Mouse (Mus musculus) embryonic facial prominence, embryonic 12.5 days (tissue): ENCODE measurements around the gene Morf4l1. TPM values are rescaled to one million over a fixed set of nuclear protein-coding genes. Genes with fewer than 3 reads are reported as not detected.
A peak's percentile ranks its signal among the peaks of the same experiment; 100 is the strongest.

Experiments
- ATAC-seq: fragments of 200-750 bp; cut with Nextera tagmentation; 2 replicates; pipeline ENCODE4 v1.8.0; 2017; ENCODE audit not compliant: insufficient number of reproducible peaks, insufficient read depth, low FRiP score, low TSS enrichment
- H3K27ac ChIP-seq: fragments of 300-500 bp; sonication (generic); 2 replicates; pipeline ENCODE4 v1.5.1; 2016; ENCODE audit warnings: mild to moderate bottlenecking
- H3K27me3 ChIP-seq: fragments of 300-500 bp; sonication (generic); 2 replicates; pipeline ENCODE4 v1.6.1; 2016; ENCODE audit warnings: mild to moderate bottlenecking, moderate library complexity
- H3K36me3 ChIP-seq: fragments of 300-500 bp; sonication (generic); 2 replicates; pipeline ENCODE4 v1.6.1; 2016; ENCODE audit warnings: mild to moderate bottlenecking
- H3K4me1 ChIP-seq: fragments of 300-500 bp; sonication (generic); 2 replicates; pipeline ENCODE4 v1.6.1; 2016
- H3K4me2 ChIP-seq: fragments of 300-500 bp; sonication (generic); replicated peaks from 2 replicates; pipeline ENCODE4 v1.6.1; 2016; ENCODE audit warnings: mild to moderate bottlenecking, moderate library complexity
- H3K4me3 ChIP-seq: fragments of 300-500 bp; sonication (generic); 2 replicates; pipeline ENCODE4 v1.5.1; 2016; ENCODE audit warnings: mild to moderate bottlenecking
- H3K9ac ChIP-seq: fragments of 300-500 bp; sonication (generic); 2 replicates; pipeline ENCODE4 v1.6.1; 2016; ENCODE audit warnings: mild to moderate bottlenecking, moderate library complexity
- H3K9me3 ChIP-seq: fragments of 300-500 bp; sonication (generic); 2 replicates; pipeline ENCODE4 v1.6.1; 2016; ENCODE audit warnings: mild to moderate bottlenecking, moderate library complexity
- WGBS: fragments of 180-500 bp; shearing (Covaris S2); methylation state at CpG from one replicate; pipeline ENCODE4 v1.1.7; 2016; 5-methylcytosine and 5-hydroxymethylcytosine counted together
- polyA plus RNA-seq: library from polyadenylated mRNA; unstranded; fragments of >200 nt; fragmentation: Nextera tagmentation; extraction: Ambion mirVana; gene quantifications from 2 replicates; pipeline ENCODE4 v1.2.1, GENCODE M21; 2016

Gene Morf4l1
- polyA plus RNA-seq, result 505 and 527 TPM in 2 replicates

GRCm38 (mm10) chr9:90114567-90115307 lies at the start of gene Morf4l1:
TSS of gene Morf4l1 (minus strand) at chr9:90114774.
- peaks cover 13% of the 10 kb centered on the region for H3K4me1 ChIP-seq

DNA sequence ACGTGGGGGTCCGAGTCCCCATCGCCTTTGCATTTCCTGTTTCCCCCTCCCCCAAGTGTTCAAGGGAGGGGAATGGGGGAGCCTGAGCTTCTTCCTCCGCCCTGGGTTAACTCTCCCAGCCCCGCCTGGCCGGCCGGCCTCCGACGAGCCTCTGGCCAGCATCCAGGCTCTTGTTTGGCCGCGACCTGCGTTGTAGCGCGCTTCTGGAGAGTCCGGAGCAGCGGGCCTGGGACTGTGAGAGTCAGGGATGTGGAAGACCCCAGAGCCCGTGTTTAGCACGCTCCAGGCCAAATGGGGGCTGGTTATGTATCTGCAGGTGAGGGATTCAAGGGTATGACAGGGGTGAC lies 49.1 kb upstream of the Morf4l1 start:
- ATAC-seq, result peak; percentile 18; the same call in 1 of the 2 replicates

More at GRCm38 (mm10) chr9:90114567-90115307, at the start of gene Morf4l1:
- ATAC-seq, result peak; percentile 99
- H3K9ac ChIP-seq, result peak within 1 kb of the TSS; percentile 96
- under 1% methylated on average over 38 of the region's 40 CpGs for WGBS
- peak within 1 kb of the TSS; percentile 87 for H3K4me2 ChIP-seq
- H3K36me3 ChIP-seq, result no peaks in the 10 kb centered on the region
- H3K27ac ChIP-seq, result peak within 1 kb of the TSS; percentile 98
- H3K9me3 ChIP-seq, result no peaks in the 10 kb centered on the region
- peak within 1 kb of the TSS; percentile 90 for H3K4me3 ChIP-seq
- H3K27me3 ChIP-seq, result no peaks in the 10 kb centered on the region

GRCm38 (mm10) chr9:90162926-90163748 lies 48.6 kb upstream of the Morf4l1 start, which contains the start of gene Adamts7:
TSS of gene Adamts7 (plus strand) at chr9:90163069.
- Histone ChIP-seq H3K27ac (peak within 1 kb of the TSS; percentile 70), H3K36me3 (no peaks in the 10 kb centered on the region), H3K4me1 (peaks cover 11% of the 10 kb centered on the region; the same call in 1 of the 2 replicates), H3K9ac (peak within 1 kb of the TSS; percentile 82), H3K4me3 (peak within 1 kb of the TSS; percentile 81), H3K27me3 (no peaks in the 10 kb centered on the region), H3K9me3 (no peaks in the 10 kb centered on the region), H3K4me2 (peak within 1 kb of the TSS; percentile 86)
- ATAC-seq, result peak; percentile 76
- under 1% methylated on average over 55 of the region's 60 CpGs for WGBS

More for the DNA sequence above, 49.1 kb upstream of the Morf4l1 start:
- Histone ChIP-seq H3K36me3 (no peaks in the 10 kb centered on the region), H3K4me3 (peak overlapping the region; percentile 81), H3K27ac (peak overlapping the region; percentile 70; the same call in 1 of the 2 replicates), H3K9me3 (no peaks in the 10 kb centered on the region), H3K9ac (peak overlapping the region; percentile 82), H3K4me1 (peaks cover 11% of the 10 kb centered on the region; the same call in 1 of the 2 replicates), H3K27me3 (no peaks in the 10 kb centered on the region), H3K4me2 (peak overlapping the region; percentile 86)
- under 1% methylated on average over 18 of the region's 18 CpGs for WGBS

DNA sequence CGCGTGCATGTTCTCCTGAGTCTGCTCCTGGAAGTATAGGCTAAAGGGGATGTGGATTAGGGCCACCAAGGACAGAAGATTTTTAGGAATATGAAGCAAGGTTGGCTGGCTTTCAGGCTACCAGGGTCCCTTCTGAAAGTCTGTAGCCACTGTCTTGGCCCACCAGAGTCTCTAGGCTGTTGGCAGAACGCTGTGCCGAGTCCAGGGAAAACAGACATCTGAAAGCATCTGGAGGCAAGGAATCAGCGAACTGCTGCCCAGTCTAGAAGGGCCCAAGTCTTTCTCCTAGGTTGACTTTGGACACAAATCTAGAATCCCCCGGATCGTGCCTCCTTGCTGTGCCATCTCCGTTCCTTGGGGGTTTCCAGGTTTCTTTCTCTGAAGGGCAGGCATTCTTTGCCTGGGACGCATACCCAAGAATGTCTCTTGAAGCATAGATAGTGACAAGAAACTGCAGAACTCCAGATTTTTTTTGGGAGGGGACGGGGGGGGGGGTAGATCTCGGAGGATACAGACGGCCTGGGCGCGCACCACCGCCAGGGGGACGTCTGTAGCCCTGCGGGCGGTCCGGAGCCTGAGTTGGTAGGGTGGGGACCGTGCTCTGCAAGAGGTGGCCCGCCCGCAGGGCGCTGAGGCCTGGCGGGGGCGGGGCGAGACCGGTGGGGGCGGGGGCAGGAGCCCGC lies 47.8 kb upstream of the Morf4l1 start:
- peak overlapping the region; percentile 82 for H3K9ac ChIP-seq
- no peaks in the 10 kb centered on the region for H3K36me3 ChIP-seq
- H3K27me3 ChIP-seq, result no peaks in the 10 kb centered on the region
- H3K27ac ChIP-seq, result peak overlapping the region; percentile 70; the same call in 1 of the 2 replicates
- WGBS, result 15% methylated on average over 16 of the region's 29 CpGs
- H3K4me1 ChIP-seq, result peaks cover 11% of the 10 kb centered on the region; the same call in 1 of the 2 replicates
- no peaks in the 10 kb centered on the region for H3K9me3 ChIP-seq
- ATAC-seq, result peak; percentile 80; the same call in 1 of the 2 replicates
- H3K4me2 ChIP-seq, result peak overlapping the region; percentile 86
- H3K4me3 ChIP-seq, result peak overlapping the region; percentile 81

GRCm38 (mm10) chr9:90146869-90147268 lies 32.3 kb upstream of the Morf4l1 start:
- Histone ChIP-seq H3K36me3 (no peaks in the 10 kb centered on the region), H3K9me3 (no peaks in the 10 kb centered on the region), H3K9ac (no peak overlapping the region), H3K4me2 (no peak overlapping the region), H3K27me3 (no peaks in the 10 kb centered on the region), H3K4me3 (no peak overlapping the region), H3K27ac (no peak overlapping the region), H3K4me1 (no peaks in the 10 kb centered on the region)
- ATAC-seq, result no peak
- WGBS, result 68% methylated on average over 5 of the region's 5 CpGs

DNA sequence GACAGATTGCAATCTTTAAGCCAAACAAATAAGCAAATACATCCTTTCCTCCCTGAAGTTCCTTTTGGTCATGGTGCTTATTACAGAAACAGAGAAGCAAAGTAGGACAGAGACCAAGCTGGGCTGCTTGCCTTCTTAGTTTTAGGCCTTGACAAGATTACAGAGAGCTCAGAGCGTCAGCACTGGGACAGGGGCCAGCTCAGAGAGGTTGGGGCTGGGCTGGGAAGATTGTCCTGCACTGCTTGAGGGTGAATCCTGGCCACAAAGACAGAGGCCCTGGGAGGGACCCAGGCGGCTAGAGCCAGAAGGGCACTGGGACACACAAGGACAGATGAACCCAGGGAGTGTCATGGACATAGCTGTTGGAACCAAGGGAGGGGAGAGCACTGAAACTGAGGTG lies 31.2 kb upstream of the Morf4l1 start:
- ATAC-seq, result no peak
- Histone ChIP-seq H3K9me3 (no peaks in the 10 kb centered on the region), H3K4me3 (no peak overlapping the region), H3K27ac (no peak overlapping the region), H3K27me3 (no peaks in the 10 kb centered on the region), H3K9ac (no peak overlapping the region), H3K4me1 (no peaks in the 10 kb centered on the region), H3K4me2 (no peak overlapping the region), H3K36me3 (no peaks in the 10 kb centered on the region)
- 39% methylated on average over 2 of the region's 2 CpGs for WGBS

DNA sequence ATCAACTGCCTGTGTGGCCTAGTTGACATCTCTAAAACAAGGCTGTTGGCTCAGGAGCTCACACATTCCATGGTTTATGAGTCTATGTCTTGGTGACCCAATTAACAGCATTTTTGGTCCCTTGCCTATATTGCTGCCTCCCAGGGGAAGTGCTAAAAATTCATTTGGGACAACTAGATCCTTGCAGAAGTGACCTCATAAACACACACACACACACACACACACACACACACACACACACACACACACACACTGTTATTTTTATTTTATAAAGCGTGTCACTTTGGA lies 22.0 kb upstream of the Morf4l1 start:
- no peak overlapping the region for H3K9ac ChIP-seq
- no peak overlapping the region for H3K27ac ChIP-seq
- no peaks in the 10 kb centered on the region for H3K27me3 ChIP-seq
- WGBS, result 86% methylated on average over 1 of the region's 1 CpGs
- H3K9me3 ChIP-seq, result no peaks in the 10 kb centered on the region
- no peak for ATAC-seq
- H3K36me3 ChIP-seq, result no peaks in the 10 kb centered on the region
- no peak overlapping the region for H3K4me2 ChIP-seq
- H3K4me1 ChIP-seq, result no peaks in the 10 kb centered on the region
- no peak overlapping the region for H3K4me3 ChIP-seq

GRCm38 (mm10) chr9:90135963-90136677 lies 21.5 kb upstream of the Morf4l1 start:
- Histone ChIP-seq H3K4me2 (no peak overlapping the region), H3K4me3 (no peak overlapping the region), H3K36me3 (no peaks in the 10 kb centered on the region), H3K27me3 (no peaks in the 10 kb centered on the region), H3K4me1 (no peaks in the 10 kb centered on the region), H3K27ac (no peak overlapping the region), H3K9ac (no peak overlapping the region), H3K9me3 (no peaks in the 10 kb centered on the region)
- ATAC-seq, result no peak
- WGBS, result 73% methylated on average over 9 of the region's 9 CpGs

DNA sequence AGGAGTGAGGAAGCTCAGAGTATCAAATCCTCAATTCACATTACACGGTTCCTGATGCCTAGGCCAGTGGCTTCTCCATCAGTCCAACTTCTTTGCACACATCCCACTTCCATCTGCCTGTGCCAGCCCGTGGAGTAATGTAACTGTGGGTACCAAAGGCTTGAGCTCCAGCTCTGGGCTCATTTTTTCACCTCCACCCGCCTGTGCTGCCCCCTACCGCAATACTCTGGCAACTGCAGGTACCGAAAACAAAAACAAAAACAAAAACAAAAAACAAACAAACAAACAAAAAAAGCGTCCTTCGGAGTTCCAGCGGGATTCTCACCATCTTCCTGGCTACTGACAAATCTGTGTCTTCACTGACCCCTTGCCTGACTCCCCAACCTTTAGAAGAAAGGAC lies 20.9 kb upstream of the Morf4l1 start:
- Histone ChIP-seq H3K4me1 (no peaks in the 10 kb centered on the region), H3K9ac (no peak overlapping the region), H3K4me3 (no peak overlapping the region), H3K4me2 (no peak overlapping the region), H3K9me3 (no peaks in the 10 kb centered on the region), H3K27me3 (no peaks in the 10 kb centered on the region), H3K27ac (no peak overlapping the region), H3K36me3 (no peaks in the 10 kb centered on the region)
- no peak for ATAC-seq
- whole genome bisulfite sequencing, result 77% methylated on average over 8 of the region's 8 CpGs

DNA sequence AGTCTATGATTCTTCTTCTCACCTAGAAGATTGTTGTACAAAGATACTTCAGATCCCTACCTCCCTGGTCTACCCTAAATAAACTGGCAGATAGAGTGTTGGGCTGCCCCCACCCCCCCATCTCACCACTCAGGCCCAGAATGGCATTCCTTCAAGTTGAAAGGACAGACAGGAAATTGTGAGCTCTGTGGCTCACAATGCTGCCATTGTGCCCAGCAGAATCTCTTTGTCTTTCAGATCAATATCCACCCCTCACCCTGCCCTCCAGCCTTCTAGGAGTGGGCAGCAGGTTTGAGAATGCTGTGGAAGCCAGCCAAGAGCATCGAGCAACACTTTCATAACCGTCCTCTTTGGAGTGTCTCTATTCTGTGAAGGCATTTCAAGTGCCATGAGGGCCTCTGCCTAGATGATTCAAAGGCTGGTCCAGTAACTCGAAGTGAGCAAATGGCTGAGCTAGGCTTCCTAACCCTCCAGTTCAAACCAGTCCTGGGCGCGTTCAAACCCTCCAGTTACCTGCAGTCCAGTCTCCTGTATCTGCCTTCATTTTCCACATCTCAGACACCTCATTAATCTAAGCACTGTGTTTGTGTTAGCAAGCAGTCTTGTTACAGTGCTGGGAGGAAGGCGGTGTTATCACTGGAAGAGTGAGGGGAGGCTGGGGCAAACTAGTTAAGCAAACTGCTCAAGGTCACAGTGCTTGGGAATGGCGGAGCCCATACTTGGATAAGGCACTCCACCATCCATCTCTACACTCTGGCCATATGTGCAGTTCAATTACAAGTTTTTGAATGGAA lies 19.2 kb upstream of the Morf4l1 start:
- 63% methylated on average over 7 of the region's 7 CpGs for WGBS
- Histone ChIP-seq H3K4me2 (no peak overlapping the region), H3K9ac (no peak overlapping the region), H3K36me3 (no peaks in the 10 kb centered on the region), H3K4me1 (no peaks in the 10 kb centered on the region), H3K4me3 (no peak overlapping the region), H3K9me3 (no peaks in the 10 kb centered on the region), H3K27me3 (no peaks in the 10 kb centered on the region), H3K27ac (no peak overlapping the region)
- no peak for ATAC-seq
